Mouse (Mus musculus): Measurements from ENCODE around the gene Zfp568. TPM values are rescaled to one million over a fixed set of nuclear protein-coding genes. Genes with fewer than 3 reads are reported as not detected.

The Zfp568 gene
- polyA plus RNA-seq, 1 experiment, result not detected

- peak overlapping the region; percentile 85 for H3K4me3 ChIP-seq (ENCODE audit: insufficient read depth, low read depth, low read length)
- TF ChIP-seq CTCF (IDR thresholded peaks at IDR 0.05; ENCODE audit: insufficient read depth, low read depth, low read length) (no peak), POLR2A (IDR thresholded peaks at IDR 0.05; ENCODE audit: insufficient read depth, low read depth, low read length) (no peak)
- H3K27ac ChIP-seq (ENCODE audit: insufficient read depth, low read depth, low read length), result no peak overlapping the region
- 21% methylated on average over 6 of the region's 6 CpGs for WGBS
- H3K4me1 ChIP-seq (ENCODE audit: control insufficient read depth, insufficient read depth, low read length), result peaks cover 6% of the 10 kb centered on the region
Observed at GRCm38 (mm10) chr7:29982931-29983330, 824 bp upstream of the Zfp568 start.

GRCm38 (mm10) chr7:29983340-29983689 lies 440 bp upstream of the Zfp568 start:
- TF ChIP-seq CTCF (IDR thresholded peaks at IDR 0.05; ENCODE audit: insufficient read depth, low read depth, low read length) (no peak), POLR2A (IDR thresholded peaks at IDR 0.05; ENCODE audit: insufficient read depth, low read depth, low read length) (no peak)
- peak overlapping the region; percentile 85 for H3K4me3 ChIP-seq (ENCODE audit: insufficient read depth, low read depth, low read length)
- under 1% methylated on average over 8 of the region's 8 CpGs for WGBS
- H3K27ac ChIP-seq (ENCODE audit: insufficient read depth, low read depth, low read length), result peak overlapping the region; percentile 59
- H3K4me1 ChIP-seq (ENCODE audit: control insufficient read depth, insufficient read depth, low read length), result peaks cover 6% of the 10 kb centered on the region

- 86% methylated on average over 8 of the region's 8 CpGs for WGBS
- TF ChIP-seq POLR2A (IDR thresholded peaks at IDR 0.05; ENCODE audit: insufficient read depth, low read depth, low read length) (no peak), CTCF (IDR thresholded peaks at IDR 0.05; ENCODE audit: insufficient read depth, low read depth, low read length) (no peak)
- H3K27ac ChIP-seq (ENCODE audit: insufficient read depth, low read depth, low read length), result no peak overlapping the region
- no peak overlapping the region for H3K4me3 ChIP-seq (ENCODE audit: insufficient read depth, low read depth, low read length)
- H3K4me1 ChIP-seq (ENCODE audit: control insufficient read depth, insufficient read depth, low read length), result peaks cover 6% of the 10 kb centered on the region
Observed at GRCm38 (mm10) chr7:29986101-29986500, 2.3 kb downstream of the Zfp568 start.

GRCm38 (mm10) chr7:29987551-29987950 lies 3.8 kb downstream of the Zfp568 start:
- H3K4me1 ChIP-seq (ENCODE audit: control insufficient read depth, insufficient read depth, low read length), result peaks cover 6% of the 10 kb centered on the region
- no peak for TF ChIP-seq CTCF (IDR thresholded peaks at IDR 0.05; ENCODE audit: insufficient read depth, low read depth, low read length)
- TF ChIP-seq POLR2A (IDR thresholded peaks at IDR 0.05; ENCODE audit: insufficient read depth, low read depth, low read length), result no peak
- no peak overlapping the region for H3K27ac ChIP-seq (ENCODE audit: insufficient read depth, low read depth, low read length)
- H3K4me3 ChIP-seq (ENCODE audit: insufficient read depth, low read depth, low read length), result no peak overlapping the region
- WGBS, result 89% methylated on average over 5 of the region's 5 CpGs

- no peak overlapping the region for H3K27ac ChIP-seq (ENCODE audit: insufficient read depth, low read depth, low read length)
- TF ChIP-seq CTCF (IDR thresholded peaks at IDR 0.05; ENCODE audit: insufficient read depth, low read depth, low read length) (no peak), POLR2A (IDR thresholded peaks at IDR 0.05; ENCODE audit: insufficient read depth, low read depth, low read length) (no peak)
- no peak overlapping the region for H3K4me3 ChIP-seq (ENCODE audit: insufficient read depth, low read depth, low read length)
- WGBS, result 87% methylated on average over 11 of the region's 11 CpGs
- peaks cover 2% of the 10 kb centered on the region; the same call in 1 of the 2 replicates for H3K4me1 ChIP-seq (ENCODE audit: control insufficient read depth, insufficient read depth, low read length)
Observed at GRCm38 (mm10) chr7:29989031-29989430, 5.3 kb downstream of the Zfp568 start.

GRCm38 (mm10) chr7:29992698-29993097 lies 8.9 kb downstream of the Zfp568 start:
- Histone ChIP-seq H3K4me3 (ENCODE audit: insufficient read depth, low read depth, low read length) (no peak overlapping the region), H3K27ac (ENCODE audit: insufficient read depth, low read depth, low read length) (no peak overlapping the region), H3K4me1 (ENCODE audit: control insufficient read depth, insufficient read depth, low read length) (peaks cover under 1% of the 10 kb centered on the region; the same call in 1 of the 2 replicates)
- TF ChIP-seq CTCF (IDR thresholded peaks at IDR 0.05; ENCODE audit: insufficient read depth, low read depth, low read length) (no peak), POLR2A (IDR thresholded peaks at IDR 0.05; ENCODE audit: insufficient read depth, low read depth, low read length) (no peak)
- 95% methylated on average over 8 of the region's 8 CpGs for whole genome bisulfite sequencing

GRCm38 (mm10) chr7:29993340-29993739 lies 9.6 kb downstream of the Zfp568 start:
- H3K4me1 ChIP-seq (ENCODE audit: control insufficient read depth, insufficient read depth, low read length), result no peaks in the 10 kb centered on the region
- 97% methylated on average over 9 of the region's 9 CpGs for WGBS
- TF ChIP-seq POLR2A (IDR thresholded peaks at IDR 0.05; ENCODE audit: insufficient read depth, low read depth, low read length) (no peak), CTCF (IDR thresholded peaks at IDR 0.05; ENCODE audit: insufficient read depth, low read depth, low read length) (no peak)

GRCm38 (mm10) chr7:29995134-29995533 lies 11.4 kb downstream of the Zfp568 start:
- Histone ChIP-seq H3K4me1 (ENCODE audit: control insufficient read depth, insufficient read depth, low read length) (no peaks in the 10 kb centered on the region), H3K27ac (ENCODE audit: insufficient read depth, low read depth, low read length) (no peak overlapping the region), H3K4me3 (ENCODE audit: insufficient read depth, low read depth, low read length) (no peak overlapping the region)
- TF ChIP-seq CTCF (IDR thresholded peaks at IDR 0.05; ENCODE audit: insufficient read depth, low read depth, low read length) (no peak), POLR2A (IDR thresholded peaks at IDR 0.05; ENCODE audit: insufficient read depth, low read depth, low read length) (no peak)
- WGBS, result 91% methylated on average over 8 of the region's 8 CpGs

More at GRCm38 (mm10) chr7:29993340-29993739, 9.6 kb downstream of the Zfp568 start:
- H3K4me3 ChIP-seq (ENCODE audit: insufficient read depth, low read depth, low read length), result no peak overlapping the region
- H3K27ac ChIP-seq (ENCODE audit: insufficient read depth, low read depth, low read length), result no peak overlapping the region

- 87% methylated on average over 5 of the region's 5 CpGs for WGBS
- Histone ChIP-seq H3K27ac (ENCODE audit: insufficient read depth, low read depth, low read length) (no peak overlapping the region), H3K4me3 (ENCODE audit: insufficient read depth, low read depth, low read length) (no peak overlapping the region), H3K4me1 (ENCODE audit: control insufficient read depth, insufficient read depth, low read length) (no peaks in the 10 kb centered on the region)
- TF ChIP-seq CTCF (IDR thresholded peaks at IDR 0.05; ENCODE audit: insufficient read depth, low read depth, low read length) (no peak), POLR2A (IDR thresholded peaks at IDR 0.05; ENCODE audit: insufficient read depth, low read depth, low read length) (no peak)
Observed at GRCm38 (mm10) chr7:30000601-30001000, 16.8 kb downstream of the Zfp568 start.

- 85% methylated on average over 1 of the region's 1 CpGs for WGBS
- H3K4me1 ChIP-seq (ENCODE audit: control insufficient read depth, insufficient read depth, low read length), result peaks cover 10% of the 10 kb centered on the region
- H3K4me3 ChIP-seq (ENCODE audit: insufficient read depth, low read depth, low read length), result no peak overlapping the region
- TF ChIP-seq POLR2A (IDR thresholded peaks at IDR 0.05; ENCODE audit: insufficient read depth, low read depth, low read length) (no peak), CTCF (IDR thresholded peaks at IDR 0.05; ENCODE audit: insufficient read depth, low read depth, low read length) (no peak)
- no peak overlapping the region for H3K27ac ChIP-seq (ENCODE audit: insufficient read depth, low read depth, low read length)
Observed at GRCm38 (mm10) chr7:30007601-30008000, 23.8 kb downstream of the Zfp568 start.

All from olfactory bulb, adult 2 months (tissue).